ENCODE assay signal across 25 mouse cellular contexts in genomic region chr5:32060485-32060884, GRCm38 (mm10).
"Had no signal": no experiment of that assay in that cellular context is flagged by ENCODE, and none has a peak within 500 bp of the region (broad histone marks: within the 10 kb centered on the region; RNA-seq: fewer than 3 reads in every experiment).

No protein-coding gene starts in this region.

- H3K27ac ChIP-seq: gastrocnemius, adult 2 months; heart, adult 2 months; heart, embryonic 15.5 days; hindbrain, embryonic 10.5 days; hindbrain, embryonic 12.5 days; hindbrain, embryonic 14.5 days; layer of hippocampus, adult 2 months; left cerebral cortex, adult 2 months; limb, embryonic 10.5 days; limb, embryonic 12.5 days; liver, embryonic 13.5 days had no signal

- H3K36me3 ChIP-seq: heart, embryonic 13.5 days; heart, embryonic 15.5 days; hindbrain, embryonic 10.5 days; hindbrain, embryonic 12.5 days; limb, embryonic 10.5 days; limb, embryonic 12.5 days; liver, embryonic 13.5 days had no signal

- H3K4me3 ChIP-seq: gastrocnemius, adult 2 months; heart, adult 2 months; heart, embryonic 13.5 days; heart, embryonic 15.5 days; hindbrain, embryonic 10.5 days; hindbrain, embryonic 12.5 days; layer of hippocampus, adult 2 months; left cerebral cortex, adult 2 months; limb, embryonic 10.5 days; limb, embryonic 12.5 days; liver, embryonic 13.5 days had no signal

- H3K9ac ChIP-seq: heart, embryonic 13.5 days; heart, embryonic 15.5 days; hindbrain, embryonic 12.5 days; hindbrain, embryonic 14.5 days; limb, embryonic 12.5 days; liver, embryonic 13.5 days had no signal

- H3K9me3 ChIP-seq: heart, embryonic 13.5 days; heart, embryonic 15.5 days; hindbrain, embryonic 10.5 days; hindbrain, embryonic 12.5 days; limb, embryonic 10.5 days; limb, embryonic 12.5 days; liver, embryonic 13.5 days had no signal

- H3K4me2 ChIP-seq: heart, embryonic 11.5 days; heart, embryonic 13.5 days; heart, embryonic 15.5 days; hindbrain, embryonic 12.5 days; hindbrain, embryonic 14.5 days; limb, embryonic 12.5 days; liver, embryonic 11.5 days; liver, embryonic 13.5 days had no signal

- H3K27me3 ChIP-seq: heart, embryonic 13.5 days; heart, embryonic 15.5 days; hindbrain, embryonic 12.5 days; limb, embryonic 12.5 days; liver, embryonic 13.5 days had no signal

- DNase-seq: gastrocnemius, adult 2 months; gastrocnemius, postnatal 10 days; gastrocnemius, postnatal 25 days; heart, adult 2 months; heart, postnatal 4 days; kidney, adult 18-20 months; kidney, adult 8-10 months; kidney, postnatal 10 days; kidney, postnatal 25 days; kidney, postnatal 4 days; liver; liver, embryonic 13.5 days had no signal

- H3K4me1 ChIP-seq: hindbrain, embryonic 10.5 days; hindbrain, embryonic 12.5 days had no signal

- ATAC-seq: hindbrain, embryonic 16.5 days; inflammation-experienced regulatory T-cells, adult 6 months had no signal
